Mouse (Mus musculus) liver (tissue): ENCODE results near the gene Irs1.

Source experiments
- DNase-seq: peaks from one replicate; pipeline ENCODE4 v3.0.0-alpha.2; 2020; ENCODE audit warnings: mixed read lengths

Gene Irs1

DNA sequence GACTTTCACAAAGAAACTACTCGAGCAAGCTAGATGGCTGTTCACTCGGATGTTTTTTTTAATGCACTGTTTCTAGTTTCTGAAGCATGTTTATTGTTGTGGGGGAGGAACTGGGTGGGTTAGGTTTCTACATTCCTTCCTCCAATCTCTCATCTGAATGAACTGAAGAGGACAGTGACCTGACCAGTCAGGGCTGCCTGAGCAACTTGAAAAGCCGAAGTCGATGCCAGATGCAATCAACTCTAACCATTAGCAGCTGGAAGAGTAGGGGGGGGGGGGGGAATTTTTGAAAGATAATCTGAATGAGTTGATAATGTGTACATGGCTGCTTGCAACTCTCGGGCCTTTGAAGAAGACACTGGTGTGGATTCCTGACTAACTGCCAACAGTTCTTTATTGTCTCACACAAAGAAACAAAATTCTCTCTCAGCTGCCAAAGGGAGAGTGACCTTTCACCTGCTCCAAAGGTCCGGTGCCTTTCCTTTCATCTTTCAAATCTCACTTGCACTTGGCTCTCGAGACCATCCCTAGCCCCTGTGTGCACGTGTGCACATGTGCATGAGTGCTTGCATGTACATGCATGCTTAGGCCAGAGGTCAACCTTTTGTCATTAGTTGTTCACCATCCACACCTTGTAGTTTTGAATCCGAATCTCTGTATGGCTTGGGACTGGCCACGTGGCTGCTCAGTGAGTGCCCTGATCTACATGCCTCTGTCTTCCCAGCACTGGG is 43.8 kb downstream of the Irs1 start:
- DNase-seq, result no peak

DNA sequence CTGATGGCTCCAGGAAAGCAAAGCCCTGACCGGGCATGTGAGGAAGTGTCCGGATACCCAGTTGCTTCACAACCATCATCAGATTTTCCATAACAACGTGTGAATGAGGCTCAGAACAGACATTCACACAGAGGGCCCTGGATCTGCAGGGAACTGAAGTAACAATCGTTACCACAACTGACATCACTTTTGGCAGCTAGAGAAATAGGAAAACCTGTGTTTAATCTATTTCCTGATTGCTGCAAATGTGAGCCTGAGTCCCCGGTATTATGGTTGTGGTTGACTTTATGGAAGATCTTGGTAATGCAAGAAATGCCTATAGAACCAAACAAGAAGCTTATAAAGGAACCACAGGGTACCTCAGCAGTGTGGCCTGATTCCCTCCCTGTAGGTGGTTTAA is 46.2 kb downstream of the Irs1 start:
- DNase-seq, result no peak

DNA sequence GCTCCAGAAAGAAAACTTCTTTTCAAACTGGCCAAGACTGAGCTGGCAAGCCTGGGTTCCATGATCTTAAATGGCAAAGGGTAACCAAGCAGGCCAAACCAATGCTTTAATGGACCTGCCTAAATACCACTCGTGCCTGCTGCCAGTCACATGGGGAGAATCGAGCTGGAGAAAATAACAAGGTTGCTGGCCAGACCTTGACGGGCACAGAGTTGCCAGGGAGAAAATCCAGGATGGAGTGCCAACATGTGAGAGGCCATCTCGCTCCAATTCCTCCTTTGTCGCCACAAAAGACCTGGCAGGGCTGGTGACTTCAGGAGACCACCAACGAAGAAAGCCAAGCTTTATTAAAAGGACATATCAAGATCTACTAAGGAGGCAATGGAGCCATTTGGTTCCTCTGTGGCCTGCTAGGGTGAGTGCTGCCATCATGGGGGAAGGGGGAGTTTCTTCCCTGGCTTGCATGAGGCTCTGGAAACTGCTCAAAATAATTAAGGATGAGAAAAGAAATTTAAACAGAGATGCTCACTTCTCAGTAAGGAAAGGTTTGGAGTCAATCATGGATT is 47.9 kb downstream of the Irs1 start:
- no peak for DNase-seq

DNA sequence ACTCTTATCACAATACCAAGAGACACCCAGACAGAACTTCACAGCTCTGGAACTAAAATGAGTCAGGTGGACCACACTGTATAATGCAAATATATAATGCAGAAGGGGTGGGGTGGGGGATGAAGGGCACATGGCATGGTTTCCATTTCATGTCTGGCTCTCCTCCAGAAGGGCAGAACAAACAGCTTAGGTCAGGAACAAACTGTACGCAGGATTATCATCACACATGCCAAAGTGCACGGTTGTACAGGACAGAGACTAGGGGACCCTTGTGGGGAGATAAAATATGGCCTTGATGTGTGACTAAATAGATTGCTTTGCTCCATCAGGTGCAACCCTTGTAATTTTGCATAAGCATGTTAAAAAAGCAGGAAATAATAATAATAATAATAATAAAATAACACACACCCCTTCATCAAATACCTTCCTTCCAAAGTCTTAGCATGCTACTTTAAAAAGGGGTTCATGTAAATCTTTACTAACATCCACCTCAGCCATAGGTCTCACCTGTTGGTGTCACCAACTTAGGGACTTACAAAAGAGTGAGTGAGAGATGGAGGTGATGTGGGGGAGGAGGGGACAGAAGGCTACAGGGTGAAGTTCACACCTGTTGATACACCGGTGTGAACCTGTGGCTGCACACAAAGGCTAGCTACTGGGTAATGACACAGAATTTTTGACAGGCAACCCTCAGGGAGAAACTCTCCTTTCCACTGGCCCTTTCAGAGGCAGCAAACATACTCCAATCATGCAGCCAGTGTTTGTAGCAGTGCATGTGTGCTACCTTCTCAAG is 51.6 kb downstream of the Irs1 start:
- DNase-seq, result no peak

DNA sequence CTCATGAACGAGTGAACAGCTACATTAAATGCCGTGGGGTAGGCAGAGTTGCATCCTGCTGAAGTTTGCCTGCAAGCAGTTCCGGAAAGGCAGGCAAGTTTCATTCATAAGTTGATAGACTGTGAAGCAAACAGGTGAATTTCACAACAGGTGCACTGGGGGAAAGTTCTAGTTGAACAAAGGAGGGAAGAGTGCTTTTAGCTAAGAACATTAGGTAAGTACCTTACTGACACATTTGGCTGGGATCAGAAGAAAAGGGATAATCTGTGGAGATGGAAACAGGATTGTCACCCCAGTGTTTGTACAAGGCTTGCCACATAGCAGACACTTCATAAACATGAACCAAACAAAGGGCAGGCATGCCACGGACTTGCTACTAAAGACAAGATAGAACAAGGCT is 53.0 kb downstream of the Irs1 start:
- DNase-seq, result no peak

DNA sequence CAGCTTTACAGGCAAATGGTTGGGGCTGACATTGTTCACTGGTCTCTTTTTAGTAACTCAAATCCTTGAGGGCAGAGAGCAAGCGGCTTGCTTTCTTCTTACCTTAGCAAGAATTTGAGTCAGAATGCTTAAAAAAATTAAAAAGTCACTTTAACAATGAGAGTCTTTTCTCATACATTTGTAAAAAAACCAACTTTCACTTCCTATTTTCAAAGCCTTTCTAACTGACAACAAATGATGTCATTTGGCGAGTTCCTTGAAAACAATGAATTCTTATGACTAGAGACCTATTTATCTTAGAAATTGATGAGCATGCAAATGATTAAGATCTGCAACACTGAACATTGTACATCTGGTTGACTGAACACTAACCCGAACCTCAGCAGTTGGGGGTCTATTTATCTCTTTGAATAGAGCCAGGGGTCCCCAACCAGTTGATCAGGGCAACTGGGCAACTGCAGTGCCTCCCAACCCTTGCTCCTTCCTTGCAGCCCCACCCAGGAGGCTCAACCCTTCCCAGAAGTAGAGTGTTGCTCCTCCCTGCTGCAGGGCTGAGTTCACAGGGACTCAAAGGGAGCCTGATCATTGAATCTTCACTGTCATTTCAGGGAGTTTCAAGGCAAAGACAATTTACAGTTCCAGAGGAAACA is 55.6 kb downstream of the Irs1 start:
- no peak for DNase-seq

DNA sequence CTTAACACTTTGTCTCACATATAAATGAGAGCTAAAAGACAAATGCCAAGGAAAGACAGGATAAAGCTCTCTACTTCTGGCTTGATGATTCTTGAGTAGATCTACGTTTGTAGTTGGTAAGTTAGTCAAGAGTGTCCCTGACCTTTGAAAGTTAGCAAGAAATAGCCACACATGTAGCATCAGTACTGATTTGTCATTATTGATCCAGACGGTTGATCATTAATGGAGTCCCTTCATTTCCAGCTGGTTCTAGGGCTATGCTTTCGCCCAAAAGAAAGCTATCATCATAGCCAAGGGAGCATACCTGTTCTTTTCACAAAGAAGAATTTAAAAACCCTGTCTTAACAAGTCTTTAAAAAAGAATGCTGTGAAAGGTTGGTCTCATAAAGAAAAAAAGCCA is 56.6 kb downstream of the Irs1 start:
- DNase-seq, result no peak

DNA sequence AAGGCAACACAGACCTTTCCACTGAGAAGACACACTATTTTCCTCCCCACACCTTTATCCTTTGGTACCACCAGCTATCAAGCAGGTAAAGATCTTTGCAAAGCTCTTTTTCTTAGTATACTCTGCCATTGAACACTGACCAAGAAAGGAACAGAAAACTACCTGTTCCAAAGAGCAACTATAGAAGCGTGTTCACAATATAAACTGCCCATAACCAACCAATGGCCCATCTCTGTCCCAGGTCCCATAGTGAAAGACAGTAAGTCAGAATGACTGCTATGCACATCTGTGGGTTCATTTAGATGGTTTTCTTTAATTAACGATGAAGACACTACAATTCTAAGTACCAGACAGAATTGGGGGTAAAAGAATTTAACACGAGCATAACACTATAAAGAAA is 58.4 kb downstream of the Irs1 start, which contains the start of gene Gm9747:
TSS of gene Gm9747 (plus strand) at position 301 of the 400 bp plus-strand sequence.
- DNase-seq, result no peak

DNA sequence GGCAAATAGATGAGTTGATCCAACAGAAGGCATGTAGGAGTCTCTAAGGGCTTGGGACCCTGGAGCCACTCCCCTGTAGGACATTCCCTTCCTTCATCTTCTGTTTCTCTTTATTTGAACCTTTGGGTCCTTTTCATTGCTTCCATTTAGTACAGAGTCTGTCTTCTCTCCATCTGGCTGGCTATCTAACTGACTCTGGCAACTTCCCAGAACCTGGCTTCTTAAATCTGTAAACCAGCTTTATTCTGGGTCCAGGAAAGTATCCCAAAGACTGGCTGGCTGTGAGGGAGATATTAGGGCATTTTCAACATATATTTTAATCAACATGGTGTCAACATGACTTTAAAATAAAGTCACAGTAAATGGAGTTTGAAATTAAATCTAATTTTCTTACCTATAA is 62.4 kb downstream of the Irs1 start:
- no peak for DNase-seq

DNA sequence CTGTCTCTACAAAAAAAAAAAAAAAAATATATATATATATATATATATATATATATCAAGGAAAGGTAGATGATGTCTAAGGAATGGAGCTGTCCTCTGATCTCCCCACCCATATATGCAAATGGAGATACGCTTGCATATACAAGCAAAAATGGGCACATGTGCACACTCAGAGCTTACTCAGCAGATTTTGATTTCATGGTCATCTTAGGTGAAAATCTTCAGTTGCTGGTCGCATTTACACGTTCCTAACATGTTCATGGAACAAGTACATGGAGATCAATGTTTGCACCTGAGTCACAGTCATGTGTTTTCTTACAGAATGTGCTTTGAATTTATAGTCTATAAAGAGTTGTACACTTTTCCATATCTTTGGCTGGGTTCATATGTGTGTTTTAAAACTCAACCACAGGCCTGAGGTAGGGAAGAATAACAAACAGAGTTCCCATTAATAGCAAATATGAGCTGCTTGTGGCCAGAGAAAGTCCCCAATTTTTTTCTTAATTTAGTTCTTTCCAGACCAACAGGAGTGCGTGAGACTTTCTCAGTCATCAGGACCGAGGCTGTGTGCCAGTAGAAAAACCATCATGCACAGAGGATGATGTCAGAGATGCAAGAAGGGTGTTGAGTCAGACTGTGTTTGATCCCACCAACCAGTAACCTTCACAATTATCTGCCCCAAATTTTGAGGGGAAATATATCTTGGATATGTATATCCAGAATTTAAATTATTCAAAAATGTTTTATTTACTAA is 68.0 kb downstream of the Irs1 start:
- no peak for DNase-seq

DNA sequence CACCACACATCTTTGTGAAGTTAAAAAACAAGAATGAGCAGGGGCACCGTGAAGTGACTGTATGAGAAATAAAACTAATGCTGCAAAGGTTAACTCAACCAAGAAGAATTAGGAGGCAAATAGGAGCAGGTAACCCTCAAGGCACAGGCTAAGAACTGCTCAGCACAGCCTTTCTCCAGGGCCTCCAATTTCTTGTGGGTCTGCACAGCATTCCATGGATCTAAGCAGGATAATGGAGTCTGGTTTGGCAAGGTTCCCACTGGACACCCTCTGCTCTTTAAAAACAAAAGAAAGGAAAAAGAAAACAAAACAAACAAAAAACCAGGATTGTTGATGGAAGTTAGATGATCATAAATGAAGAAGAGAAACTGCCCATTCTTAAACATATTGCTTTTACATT is 69.8 kb downstream of the Irs1 start:
- DNase-seq, result no peak

DNA sequence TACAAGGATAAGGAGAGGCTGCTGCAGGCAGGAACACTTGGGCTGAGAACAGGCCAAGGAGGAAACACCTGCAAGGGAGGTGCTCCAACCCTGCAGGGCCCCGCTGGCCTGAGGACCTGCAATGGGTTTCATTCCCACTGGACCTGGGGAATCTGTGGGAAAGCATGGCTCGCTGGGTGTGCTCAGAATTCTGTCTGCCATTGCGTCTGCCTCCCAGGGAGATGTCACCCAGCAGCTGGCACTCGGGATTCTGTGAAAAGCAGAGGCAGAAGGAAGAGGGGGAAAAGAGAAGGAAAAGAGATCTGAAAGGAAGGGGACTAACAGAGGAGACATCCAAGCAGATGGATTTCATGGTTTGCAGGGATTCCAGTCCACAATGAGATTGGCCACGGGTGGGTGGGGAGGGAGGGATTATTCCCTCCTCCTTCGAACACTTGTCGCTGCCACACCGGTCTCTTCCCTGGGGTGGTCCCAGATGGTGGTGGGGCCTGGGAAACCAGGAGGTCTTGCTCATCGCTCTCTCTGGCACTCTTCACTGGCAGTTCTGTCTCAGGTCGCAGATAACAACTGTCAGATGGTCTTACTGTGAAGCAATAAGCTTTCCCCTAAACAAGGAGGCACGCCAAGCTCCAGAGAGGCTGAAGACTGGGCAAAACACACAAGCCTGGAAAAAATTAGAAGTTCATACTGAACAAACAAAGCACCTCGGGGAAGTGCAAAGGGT is 70.4 kb downstream of the Irs1 start:
- DNase-seq, result no peak

DNA sequence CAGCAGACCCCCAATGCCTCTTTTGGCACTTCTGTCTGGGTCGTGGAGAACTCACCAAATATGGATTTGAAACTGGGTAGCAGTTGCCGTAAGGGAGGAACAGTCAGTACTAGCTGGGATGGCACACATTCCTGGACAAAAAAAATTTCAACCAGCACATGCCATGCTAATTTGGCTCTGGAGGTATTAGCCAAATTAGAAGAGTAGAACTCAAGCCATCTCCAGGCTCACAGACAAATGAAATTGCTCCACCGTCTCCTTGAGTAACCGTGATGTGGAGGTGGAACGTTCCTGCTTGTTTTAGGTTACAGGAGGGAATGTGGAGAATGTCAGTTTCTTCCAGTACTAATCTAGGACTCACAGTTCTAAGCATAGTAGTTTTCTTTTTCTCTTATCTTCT is 83.7 kb downstream of the Irs1 start:
- no peak for DNase-seq

DNA sequence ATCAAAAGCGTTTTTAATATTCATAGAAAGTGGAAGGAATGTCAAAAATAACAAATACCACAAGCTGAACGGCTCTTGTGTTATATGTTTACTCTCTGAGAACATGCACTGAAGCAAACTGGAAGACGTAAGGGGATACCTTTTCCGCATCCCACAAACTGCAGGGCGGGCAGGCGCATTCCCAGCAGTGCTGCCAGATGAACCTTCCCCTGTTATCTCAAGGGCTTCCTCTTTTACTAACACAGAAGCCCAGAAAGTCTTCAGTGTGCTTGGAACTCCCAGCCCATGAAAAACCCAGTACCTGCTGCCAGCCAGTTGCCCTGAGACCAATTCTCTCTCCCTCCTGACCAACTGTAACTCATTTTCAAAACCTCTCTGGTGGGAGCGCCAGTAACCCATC is 90.6 kb downstream of the Irs1 start:
- DNase-seq, result no peak

DNA sequence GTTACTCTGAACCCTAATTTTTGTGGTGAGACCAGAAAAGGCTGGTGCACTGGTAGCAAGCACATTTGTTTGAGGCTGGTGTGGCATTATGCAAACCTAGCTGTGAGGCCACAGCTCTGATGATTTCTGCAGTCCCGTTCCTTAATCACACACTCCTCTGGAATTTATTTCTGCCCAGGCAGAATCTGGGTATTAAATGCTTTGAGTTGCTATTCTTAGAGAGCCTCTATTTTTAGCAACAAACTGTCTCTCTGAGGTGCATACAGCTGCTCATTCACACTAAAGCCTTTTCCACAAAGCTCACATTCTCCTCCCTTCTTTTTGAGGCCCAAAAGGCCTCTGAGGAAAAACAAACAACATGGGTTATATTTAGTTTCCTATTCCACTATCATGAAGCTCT is 91.3 kb downstream of the Irs1 start:
- no peak for DNase-seq

DNA sequence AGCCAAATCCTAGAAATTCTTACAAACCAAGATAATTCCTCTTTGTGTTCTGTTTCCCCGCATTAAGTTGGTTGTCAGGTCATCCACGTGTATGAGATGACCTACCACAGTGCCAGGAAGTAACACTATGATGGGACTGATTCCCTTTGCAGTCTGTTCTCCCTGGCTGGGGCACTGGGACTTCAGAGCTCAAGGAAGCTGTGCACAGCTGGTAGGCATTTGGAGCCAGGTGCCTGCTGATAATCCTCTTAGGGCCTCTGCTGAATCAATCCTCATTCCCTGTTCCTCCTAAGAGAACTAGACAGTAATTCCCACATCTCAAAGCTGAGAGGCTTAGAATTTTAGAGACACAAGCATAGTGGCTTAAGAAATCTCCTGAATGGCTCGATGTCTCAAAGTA is 99.6 kb downstream of the Irs1 start:
- DNase-seq, result no peak

DNA sequence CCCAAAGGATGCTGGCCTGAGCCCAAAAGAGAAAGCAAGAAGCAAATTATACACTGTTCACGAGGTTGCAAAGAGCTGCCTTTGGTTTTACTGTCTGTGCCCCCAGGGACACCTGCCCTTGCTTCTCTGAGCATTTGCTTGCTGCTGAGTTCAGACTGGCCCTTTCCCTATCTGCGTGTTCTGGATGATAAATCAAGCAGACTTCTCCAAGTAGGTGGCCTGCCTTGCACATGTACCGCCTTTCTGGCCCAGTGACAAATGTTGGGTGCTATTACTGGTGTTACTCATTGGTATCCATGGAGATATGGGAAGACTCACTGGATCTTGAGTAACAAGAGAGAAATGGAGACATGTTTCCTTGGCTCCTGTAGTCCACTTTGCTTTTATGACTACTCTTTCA is 101.7 kb downstream of the Irs1 start:
- no peak for DNase-seq

DNA sequence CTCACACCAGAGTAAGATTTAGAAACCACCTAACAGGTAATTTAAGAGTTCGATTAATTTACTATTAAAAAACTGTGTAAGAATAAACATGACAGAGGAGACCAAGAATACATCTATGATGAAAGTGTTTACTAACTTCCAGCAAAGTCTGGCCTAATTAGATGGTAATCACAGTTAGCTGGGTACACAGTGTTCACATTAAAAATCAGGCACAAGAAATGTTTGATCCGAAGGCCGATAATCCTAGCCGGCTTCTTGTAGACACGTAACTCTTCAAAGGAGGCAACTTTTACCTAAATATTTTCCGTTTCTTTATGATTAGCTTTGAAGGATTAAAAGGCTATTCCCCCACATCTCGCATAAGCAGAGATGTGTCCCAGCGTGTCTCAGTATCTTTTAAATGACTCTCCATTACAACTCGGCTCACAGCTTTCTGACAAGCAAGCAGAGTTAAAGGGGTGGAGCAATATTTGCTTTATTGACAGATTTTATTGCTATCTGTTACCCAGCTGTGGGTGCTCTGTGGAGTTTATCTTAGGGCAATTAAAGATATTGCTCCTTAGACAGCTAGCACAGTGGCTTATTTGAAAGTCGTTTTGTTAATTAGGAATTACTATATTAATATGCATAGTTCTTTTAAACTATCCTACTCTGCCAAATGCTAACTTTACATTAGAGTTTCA is 102.5 kb downstream of the Irs1 start:
- DNase-seq, result no peak

DNA sequence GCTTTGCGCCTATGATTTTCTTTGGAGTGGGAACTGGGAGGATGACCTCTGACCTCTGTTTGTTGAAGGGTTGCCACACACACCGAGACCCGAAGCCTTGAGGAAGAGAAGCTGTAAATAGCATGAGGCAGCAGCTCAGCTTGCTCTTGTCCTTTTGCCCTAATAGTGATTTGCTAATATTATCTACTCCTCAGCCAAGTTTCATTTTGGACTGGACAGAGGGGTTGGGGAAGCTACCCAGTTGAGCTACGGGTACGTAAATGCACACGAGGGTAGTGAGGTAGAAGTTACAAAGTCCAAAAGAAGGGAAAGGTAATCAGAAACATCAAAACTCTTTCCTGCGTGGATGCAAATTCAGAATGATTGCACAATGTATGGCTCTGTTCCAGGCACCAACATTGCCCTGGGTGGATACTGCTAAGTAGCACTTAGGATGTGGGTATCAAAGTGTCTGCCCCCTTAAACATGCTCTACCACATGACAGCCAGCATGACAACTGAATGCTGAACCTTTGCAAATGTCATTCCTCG is 107.2 kb downstream of the Irs1 start:
- DNase-seq, result no peak
